Mouse (Mus musculus) heart, adult 10 weeks (tissue): Measurements from ENCODE around the gene Srgap3. TPM values are rescaled to one million over a fixed set of nuclear protein-coding genes. Genes with fewer than 3 reads are reported as not detected.

Source experiments
- polyA plus RNA-seq: library from polyadenylated mRNA; stranded (reverse); fragments of 350-450 nt; fragmentation: Illumina TruSeq; extraction: RNeasy Lipid Tissue Mini Kit (QIAGEN cat#74804); gene quantifications from one replicate; pipeline ENCODE4 v1.2.3, GENCODE M21; 2014; ENCODE audit warnings: low read depth, low replicate concordance

Srgap3 gene
- polyA plus RNA-seq, result 0.68 TPM

GRCm38 (mm10) chr6:112946895-112947436 lies at the start of gene Srgap3:
TSS of gene Srgap3 (minus strand) at chr6:112947266.

GRCm38 (mm10) chr6:112696056-112696950 lies 250.8 kb downstream of the Srgap3 start, which contains the start of gene Rad18:
TSS of gene Rad18 (minus strand) at chr6:112696686.

Other genes starting within 250 kb of the Srgap3 start
- gene Thumpd3, start 99.0 kb upstream of the Srgap3 start, polyA plus RNA-seq, result 28.1 TPM
- gene Setd5, start 130.1 kb upstream of the Srgap3 start, polyA plus RNA-seq, result 25.1 TPM
- gene Lhfpl4, start 248.1 kb upstream of the Srgap3 start, polyA plus RNA-seq, result 0.34 TPM